Mouse (Mus musculus): ENCODE measurements around the gene Olfr1123.
"Not testable (repeated sequence)": the region's sequence is repeated elsewhere in the genome, so short reads cannot be mapped to it uniquely, and the experiment has no call there.

Olfr1123 gene

DNA sequence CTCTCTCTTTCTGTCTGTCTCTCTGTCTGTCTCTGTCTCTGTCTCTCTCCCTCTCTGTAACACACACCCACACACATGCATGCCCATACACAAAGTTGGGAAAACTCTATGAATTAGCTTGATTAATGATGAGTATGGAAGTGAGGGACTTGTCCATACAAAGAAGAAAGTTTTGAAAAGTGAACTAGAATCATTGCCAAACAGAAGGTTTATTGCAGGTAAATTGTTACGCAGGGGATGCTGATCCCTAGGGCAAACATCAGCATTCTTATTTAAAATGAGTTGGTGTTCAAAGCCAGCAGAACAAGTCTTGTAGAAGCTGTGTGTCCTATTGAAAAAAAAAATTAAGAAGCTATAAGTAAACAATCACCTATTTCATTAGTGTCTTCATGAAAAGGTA, at the start of gene Olfr1123:
TSS of gene Olfr1123 (plus strand) at position 301 of the 400 bp plus-strand sequence.
- DNase-seq, result no peak

DNA sequence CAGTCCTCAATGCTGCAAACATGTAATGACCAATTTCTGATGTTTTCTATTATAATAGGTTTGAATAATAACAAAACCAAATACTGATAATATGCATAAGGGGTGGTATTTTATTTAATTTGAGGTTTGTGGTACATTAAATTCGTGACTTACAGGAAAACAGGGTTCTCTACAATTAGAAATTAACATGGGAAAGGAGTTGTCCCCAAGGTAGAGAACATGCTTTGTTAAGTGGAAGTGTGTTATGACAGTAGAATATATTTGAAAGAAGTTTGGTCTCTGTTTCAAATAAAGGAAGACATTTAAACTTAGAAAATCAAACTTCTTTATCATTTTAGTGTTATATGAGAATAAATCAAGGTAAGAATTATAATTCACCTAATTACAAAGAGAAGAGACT, 46.8 kb upstream of the Olfr1123 start, which contains the start of gene Olfr1121:
TSS of gene Olfr1121 (plus strand) at position 301 of the 400 bp plus-strand sequence.
- no peak for DNase-seq

GRCm38 (mm10) chr2:87371726-87372125, 44.7 kb upstream of the Olfr1123 start:
- DNase-seq, result no peak

DNA sequence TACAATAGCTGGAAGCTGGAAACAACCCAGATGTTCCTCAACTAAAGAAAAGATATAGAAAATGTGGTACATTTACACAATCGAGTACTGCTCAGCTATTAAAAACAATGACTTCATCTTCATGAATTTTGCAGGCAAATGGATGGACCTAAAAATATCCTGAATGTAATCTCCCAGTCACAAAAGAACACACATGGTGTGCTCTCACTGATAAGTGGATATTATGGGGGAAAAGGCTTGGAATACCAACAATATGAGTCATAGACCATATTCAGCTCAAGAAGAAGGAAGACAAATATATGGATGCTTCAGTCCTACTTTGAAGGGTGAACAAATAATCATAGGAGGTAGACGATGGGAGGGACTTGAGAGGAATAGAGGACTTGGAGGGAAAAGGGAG, 32.5 kb upstream of the Olfr1123 start:
- DNase-seq, result no peak

GRCm38 (mm10) chr2:87385549-87385948, 30.9 kb upstream of the Olfr1123 start, which contains the start of gene Olfr1122:
Gene Olfr1122 (plus strand): TSS chr2:87385849.
- DNase-seq, result no peak

DNA sequence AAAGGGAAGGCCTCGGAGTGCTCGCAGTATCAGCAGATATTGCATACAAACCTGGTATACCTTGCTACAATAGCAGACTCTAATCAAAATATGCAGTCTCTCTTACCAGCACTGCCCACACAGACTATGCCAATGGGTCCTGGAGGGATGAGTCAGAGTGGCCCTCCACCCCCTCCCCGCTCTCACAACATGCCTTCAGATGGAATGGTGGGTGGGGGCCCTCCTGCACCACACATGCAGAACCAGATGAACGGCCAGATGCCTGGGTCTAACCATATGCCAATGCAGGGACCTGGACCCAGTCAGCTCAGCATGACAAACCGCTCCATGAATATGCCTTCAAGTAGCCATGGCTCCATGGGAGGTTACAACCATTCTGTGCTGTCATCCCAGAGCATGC, 22.8 kb upstream of the Olfr1123 start:
- DNase-seq, result not testable (repeated sequence)

GRCm38 (mm10) chr2:87394686-87395085, 21.7 kb upstream of the Olfr1123 start:
- not testable (repeated sequence) for DNase-seq

DNA sequence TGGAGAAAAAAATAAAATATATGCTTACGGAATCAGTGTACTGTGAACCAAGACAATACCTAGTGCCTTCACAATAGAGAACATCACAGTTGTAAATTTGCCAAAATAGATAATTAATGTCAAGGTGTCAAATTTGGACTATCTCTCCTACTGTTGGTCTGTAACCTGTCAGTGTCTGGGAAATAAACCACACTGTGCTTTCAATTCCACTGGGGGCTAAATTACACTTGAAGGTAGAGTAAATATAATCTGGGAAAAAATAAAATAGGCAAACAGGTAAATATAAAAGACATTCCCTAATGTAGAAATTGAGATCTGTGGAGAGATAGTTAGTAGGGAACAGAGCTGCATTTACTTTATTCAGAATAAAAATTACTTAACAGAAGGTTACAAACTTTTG, 13.5 kb downstream of the Olfr1123 start, which contains the start of gene Olfr1124:
TSS of gene Olfr1124 (plus strand) at position 301 of the 400 bp plus-strand sequence.
- no peak for DNase-seq

GRCm38 (mm10) chr2:87437731-87438130, 21.3 kb downstream of the Olfr1123 start:
- no peak for DNase-seq

DNA sequence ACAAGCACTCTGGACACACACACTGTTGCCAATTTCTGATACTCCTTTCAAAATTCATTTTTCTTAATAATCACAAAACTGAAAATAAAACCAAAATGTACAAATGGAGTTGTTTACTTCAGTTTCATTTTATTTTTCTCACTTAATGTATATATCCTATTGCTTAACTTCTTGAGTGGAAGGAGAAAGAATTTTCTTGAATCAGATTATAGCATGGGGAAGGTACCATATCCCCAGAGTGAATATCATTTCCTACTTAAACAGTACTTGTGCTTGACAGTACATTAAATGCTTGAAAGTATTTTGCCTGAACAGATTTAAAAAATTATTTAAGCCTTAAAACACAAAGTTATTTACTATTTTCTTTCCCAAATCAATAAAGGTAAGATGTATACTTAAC, 37.2 kb downstream of the Olfr1123 start, which contains the start of gene Olfr1126:
TSS of gene Olfr1126 (plus strand) at position 301 of the 400 bp plus-strand sequence.
- no peak for DNase-seq

DNA sequence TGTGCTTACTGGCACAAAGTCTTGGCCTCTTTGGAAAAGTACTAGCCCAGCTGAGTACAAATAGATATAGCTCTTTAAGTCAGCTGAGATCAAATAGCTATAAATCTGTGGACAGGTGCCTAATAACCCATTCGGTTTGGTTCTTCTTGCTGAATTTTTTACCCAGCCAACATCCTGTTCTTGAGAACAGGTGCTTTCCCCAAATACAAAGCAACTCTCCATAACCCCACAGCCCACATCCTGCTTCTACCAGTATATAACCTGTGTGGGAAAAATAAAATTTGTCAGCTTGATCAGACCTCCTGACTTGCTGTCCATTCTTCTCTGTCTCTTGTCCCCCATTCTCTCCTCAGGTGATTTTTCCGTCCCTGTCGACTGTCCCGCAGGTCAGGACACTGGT, 45.3 kb downstream of the Olfr1123 start:
- DNase-seq, result no peak
